Mouse (Mus musculus) CH12.LX (cell line): Measurements from ENCODE around the gene Map3k11. TPM values are rescaled to one million over a fixed set of nuclear protein-coding genes. Genes with fewer than 3 reads are reported as not detected.

ENCODE experiments used
- DNase-seq: peaks from one replicate; pipeline ENCODE4 v3.0.0-alpha.2; 2013; ENCODE audit errors: extremely low read depth
- H3K27ac ChIP-seq: 2 replicates; pipeline ENCODE4 v1.5.1; 2012; ENCODE audit warnings: low read depth, mild to moderate bottlenecking, control low read depth, moderate library complexity; ENCODE audit not compliant: insufficient read depth
- H3K27me3 ChIP-seq: replicated peaks from 2 replicates; pipeline ENCODE3; 2012; ENCODE audit warnings: inconsistent platforms
- H3K36me3 ChIP-seq, 2 experiments: replicated peaks in 1 of 2; 2 replicates each; pipeline versions ENCODE3 to v1.6.1; 2012; ENCODE audit warnings: inconsistent platforms in 1 of 2, low read length in 1 of 2, mild to moderate bottlenecking in 1 of 2, mixed read lengths in 1 of 2, moderate library complexity in 1 of 2; ENCODE audit not compliant: control insufficient read depth in 1 of 2, insufficient read depth in 1 of 2
- H3K4me1 ChIP-seq, 2 experiments: 2 replicates each; pipeline ENCODE4 v1.6.1; 2012; ENCODE audit warnings: inconsistent platforms in 1 of 2, moderate library complexity in 1 of 2; ENCODE audit not compliant: insufficient read depth in 2 of 2, control insufficient read depth in 1 of 2
- H3K4me2 ChIP-seq: 2 replicates; pipeline ENCODE4 v1.6.1; 2012; ENCODE audit warnings: low read depth, mild to moderate bottlenecking, control low read depth; ENCODE audit not compliant: poor library complexity, insufficient read depth, severe bottlenecking
- H3K4me3 ChIP-seq, 3 experiments: fragments of 150-350 bp in 1 of 3; sonication (generic) in 1 of 3; replicated peaks in 1 of 3; 2 replicates each; pipeline versions ENCODE3 to v1.5.1; 2011 to 2012; ENCODE audit warnings: low read depth in 2 of 3, low read length in 2 of 3, mild to moderate bottlenecking in 2 of 3, moderate library complexity in 2 of 3, control low read depth in 1 of 3, improper control_type of control experiment in 1 of 3, inconsistent platforms in 1 of 3, mixed read lengths in 1 of 3; ENCODE audit not compliant: poor library complexity in 1 of 3
- H3K79me2 ChIP-seq: replicated peaks from 2 replicates; pipeline ENCODE4 v1.6.1; 2012; ENCODE audit warnings: mild to moderate bottlenecking, moderate library complexity; ENCODE audit not compliant: control insufficient read depth, poor library complexity, insufficient read depth, severe bottlenecking; ENCODE audit errors: extremely low read depth
- H3K9ac ChIP-seq: 2 replicates; pipeline ENCODE4 v1.6.1; 2012; ENCODE audit warnings: low read depth, mild to moderate bottlenecking, control low read depth, moderate library complexity; ENCODE audit not compliant: insufficient read depth
- H3K9me3 ChIP-seq: replicated peaks from 2 replicates; pipeline ENCODE3; 2012; ENCODE audit warnings: low read length, inconsistent platforms, mixed read lengths
- CHD2 ChIP-seq: IDR thresholded peaks from 2 replicates; pipeline ENCODE4 v1.6.1; 2011; ENCODE audit warnings: low read length, improper control_type of control experiment
- CTCF ChIP-seq, 2 experiments: IDR thresholded peaks in 1 of 2; conservative IDR thresholded peaks in 1 of 2; 2 replicates each; pipeline ENCODE4 v1.5.1; 2011 to 2012; ENCODE audit warnings: low read depth in 2 of 2, low read length in 2 of 2, improper control_type of control experiment in 1 of 2, inconsistent platforms in 1 of 2, mild to moderate bottlenecking in 1 of 2, moderate library complexity in 1 of 2
- EP300 ChIP-seq: IDR thresholded peaks from 2 replicates; pipeline ENCODE4 v1.6.1; 2011; ENCODE audit warnings: low read length, improper control_type of control experiment
- ETS1 ChIP-seq: conservative IDR thresholded peaks from 2 replicates; pipeline ENCODE4 v1.6.1; 2012; ENCODE audit warnings: low read depth, mild to moderate bottlenecking, inconsistent platforms, low read length, improper control_type of control experiment, moderate library complexity
- GABPA ChIP-seq: IDR thresholded peaks from 2 replicates; pipeline ENCODE4 v1.6.1; 2012; ENCODE audit warnings: low read depth, low read length, improper control_type of control experiment, inconsistent platforms; ENCODE audit not compliant: insufficient replicate concordance
- HCFC1 ChIP-seq: IDR thresholded peaks from 2 replicates; pipeline ENCODE4 v1.6.1; 2012; ENCODE audit warnings: low read depth, mild to moderate bottlenecking, inconsistent platforms, low read length, improper control_type of control experiment
- IRF4 ChIP-seq: IDR thresholded peaks from 2 replicates; pipeline ENCODE4 v1.6.1; 2014; ENCODE audit warnings: low read depth, mild to moderate bottlenecking, inconsistent platforms, low read length, improper control_type of control experiment
- JUN ChIP-seq: IDR thresholded peaks from 2 replicates; pipeline ENCODE4 v1.6.1; 2011; ENCODE audit warnings: low read depth, mild to moderate bottlenecking, low read length, improper control_type of control experiment, moderate library complexity; ENCODE audit not compliant: insufficient read depth
- JUND ChIP-seq: conservative IDR thresholded peaks from 2 replicates; pipeline ENCODE4 v1.6.1; 2011; ENCODE audit warnings: low read depth, low read length, improper control_type of control experiment
- MAFK ChIP-seq: IDR thresholded peaks from 2 replicates; pipeline ENCODE4 v1.6.1; 2011; ENCODE audit warnings: low read length, improper control_type of control experiment; ENCODE audit not compliant: insufficient replicate concordance
- MAX ChIP-seq: IDR thresholded peaks from 2 replicates; pipeline ENCODE4 v1.6.1; 2011; ENCODE audit warnings: low read length, improper control_type of control experiment
- MAZ ChIP-seq: IDR thresholded peaks from 2 replicates; pipeline ENCODE4 v1.6.1; 2012; ENCODE audit warnings: low read depth, mild to moderate bottlenecking, inconsistent platforms, low read length, improper control_type of control experiment, moderate library complexity
- MEF2A ChIP-seq: IDR thresholded peaks from 2 replicates; pipeline ENCODE4 v1.6.1; 2014; ENCODE audit warnings: low read depth, mild to moderate bottlenecking, inconsistent platforms, low read length, improper control_type of control experiment, borderline replicate concordance
- MYC ChIP-seq: IDR thresholded peaks from 2 replicates; pipeline ENCODE4 v1.6.1; 2011; ENCODE audit warnings: low read depth, mild to moderate bottlenecking, improper control_type of control experiment, low read length
- NELFE ChIP-seq: IDR thresholded peaks from 2 replicates; pipeline ENCODE4 v1.6.1; 2011; ENCODE audit warnings: low read depth, low read length, improper control_type of control experiment
- NRF1 ChIP-seq: IDR thresholded peaks from 2 replicates; pipeline ENCODE4 v1.6.1; 2014; ENCODE audit warnings: low read depth, mild to moderate bottlenecking, inconsistent platforms, low read length, improper control_type of control experiment, moderate library complexity
- POLR2A ChIP-seq: IDR thresholded peaks from 2 replicates; pipeline ENCODE4 v1.6.1; 2011; ENCODE audit warnings: low read depth, mild to moderate bottlenecking, improper control_type of control experiment, low read length
- POLR2AphosphoS2 ChIP-seq: IDR thresholded peaks from 2 replicates; pipeline ENCODE4 v1.6.1; 2011; ENCODE audit warnings: low read depth, low read length, improper control_type of control experiment
- RAD21 ChIP-seq: IDR thresholded peaks from 2 replicates; pipeline ENCODE4 v1.6.1; 2011; ENCODE audit warnings: low read depth, mild to moderate bottlenecking, low read length, improper control_type of control experiment, moderate library complexity
- RCOR1 ChIP-seq: conservative IDR thresholded peaks from 2 replicates; pipeline ENCODE4 v1.6.1; 2012; ENCODE audit warnings: low read depth, mild to moderate bottlenecking, inconsistent platforms, low read length, improper control_type of control experiment
- SIN3A ChIP-seq: IDR thresholded peaks from 2 replicates; pipeline ENCODE4 v1.6.1; 2012; ENCODE audit warnings: low read length, improper control_type of control experiment, inconsistent platforms
- TBP ChIP-seq: conservative IDR thresholded peaks from 2 replicates; pipeline ENCODE4 v1.6.1; 2011; ENCODE audit warnings: low read depth, low read length, improper control_type of control experiment
- TCF12 ChIP-seq: IDR thresholded peaks from 2 replicates; pipeline ENCODE4 v1.6.1; 2014; ENCODE audit warnings: low read depth, mild to moderate bottlenecking, inconsistent platforms, low read length, improper control_type of control experiment
- ZNF384 ChIP-seq: IDR thresholded peaks from 2 replicates; pipeline ENCODE4 v1.6.1; 2012; ENCODE audit warnings: low read depth, low read length, improper control_type of control experiment, inconsistent platforms
- dilution Hi-C: fragments of 300-500 bp; cut with MboI; formaldehyde crosslinking; loops from 2 replicates; pipeline ENCODE4 v1.14.3; 2020; ENCODE audit warnings: low sequenced_read_pairs; ENCODE audit not compliant: extremely low pct_unique_long_range_greater_than_20kb, extremely low pct_ligation_motif_present
- in situ Hi-C: fragments of 300-500 bp; cut with MboI; formaldehyde crosslinking; loops from 3 replicates; pipeline ENCODE4 v1.14.3; 2019; ENCODE audit warnings: low sequenced_read_pairs, low pct_ligation_motif_present, low pct_unique_long_range_greater_than_20kb, mixed read lengths
- polyA plus RNA-seq: library from polyadenylated mRNA; unstranded; fragments of >175 nt; gene quantifications from 2 replicates; pipeline ENCODE4 v1.2.1, GENCODE M21; 2012; ENCODE audit warnings: low read depth; ENCODE audit not compliant: insufficient read length
- total RNA-seq, 2 experiments: library from RNA; depleted of rRNA; stranded (reverse); fragments of 300-350 nt in 1 of 2; fragments of >200 nt in 1 of 2; gene quantifications; 2 replicates each; pipeline ENCODE4 v1.2.3; 2012 to 2014

Gene Map3k11
- total and polyA plus RNA-seq, 3 experiments, result 6.0 to 16.0 (median 13.5) TPM

GRCm38 (mm10) chr19:5741641-5742240 lies 53.2 kb downstream of the Map3k11 start:
- dilution Hi-C loops (no loop called here), in situ Hi-C loops (no loop called here)
- Histone ChIP-seq H3K4me2 (no peak overlapping the region), H3K27me3 (peaks cover 33% of the 10 kb centered on the region), H3K79me2 (no peaks in the 10 kb centered on the region), H3K27ac (no peak overlapping the region), H3K9me3 (no peaks in the 10 kb centered on the region), H3K4me1 (peaks cover 13 to 16% of the 10 kb centered on the region in 2 experiments), H3K4me3 (no peak overlapping the region), H3K36me3 (no peaks in the 10 kb centered on the region), H3K9ac (no peak overlapping the region)
- no peak for DNase-seq
- TF ChIP-seq CTCF (conservative IDR thresholded peaks at IDR 0.05 in 1 of 2, IDR thresholded peaks at IDR 0.05 in 1 of 2; ENCODE audit: low read depth in 2 of 2, low read length in 2 of 2) (no peak), CHD2 (no peak), NRF1 (no peak), EP300 (no peak), MEF2A (no peak), MYC (no peak), ETS1 (no peak), ZNF384 (no peak), JUN (no peak), POLR2A (no peak), SIN3A (no peak), MAFK (no peak)

- Histone ChIP-seq H3K9me3 (no peaks in the 10 kb centered on the region), H3K4me1 (peaks cover 17 to 21% of the 10 kb centered on the region in 2 experiments), H3K9ac (no peak overlapping the region), H3K4me2 (no peak overlapping the region), H3K27me3 (peaks cover 33% of the 10 kb centered on the region), H3K36me3 (no peaks in the 10 kb centered on the region), H3K4me3 (no peak overlapping the region), H3K79me2 (no peaks in the 10 kb centered on the region), H3K27ac (no peak overlapping the region)
- dilution Hi-C loops (no loop called here), in situ Hi-C loops (no loop called here)
- DNase-seq, result no peak
- TF ChIP-seq MAZ (no peak), IRF4 (no peak), ETS1 (no peak), POLR2AphosphoS2 (no peak), NELFE (no peak), ZNF384 (no peak), TBP (no peak), MYC (no peak), MAFK (no peak), MAX (no peak), JUND (no peak), HCFC1 (no peak), NRF1 (no peak), RAD21 (no peak), TCF12 (no peak), RCOR1 (no peak), GABPA (no peak)
Observed at GRCm38 (mm10) chr19:5742241-5742641, 53.7 kb downstream of the Map3k11 start.
